Mouse (Mus musculus) spleen, postnatal 14 days (tissue): ENCODE results near the gene Hmgn3.
"Not testable (repeated sequence)": the region's sequence is repeated elsewhere in the genome, so short reads cannot be mapped to it uniquely, and the experiment has no call there.

Source experiments
- DNase-seq, 2 experiments: peaks; one replicate each; pipeline ENCODE4 v3.0.0; 2021 to 2022; ENCODE audit warnings: low spot score in 2 of 2

Hmgn3 gene

DNA sequence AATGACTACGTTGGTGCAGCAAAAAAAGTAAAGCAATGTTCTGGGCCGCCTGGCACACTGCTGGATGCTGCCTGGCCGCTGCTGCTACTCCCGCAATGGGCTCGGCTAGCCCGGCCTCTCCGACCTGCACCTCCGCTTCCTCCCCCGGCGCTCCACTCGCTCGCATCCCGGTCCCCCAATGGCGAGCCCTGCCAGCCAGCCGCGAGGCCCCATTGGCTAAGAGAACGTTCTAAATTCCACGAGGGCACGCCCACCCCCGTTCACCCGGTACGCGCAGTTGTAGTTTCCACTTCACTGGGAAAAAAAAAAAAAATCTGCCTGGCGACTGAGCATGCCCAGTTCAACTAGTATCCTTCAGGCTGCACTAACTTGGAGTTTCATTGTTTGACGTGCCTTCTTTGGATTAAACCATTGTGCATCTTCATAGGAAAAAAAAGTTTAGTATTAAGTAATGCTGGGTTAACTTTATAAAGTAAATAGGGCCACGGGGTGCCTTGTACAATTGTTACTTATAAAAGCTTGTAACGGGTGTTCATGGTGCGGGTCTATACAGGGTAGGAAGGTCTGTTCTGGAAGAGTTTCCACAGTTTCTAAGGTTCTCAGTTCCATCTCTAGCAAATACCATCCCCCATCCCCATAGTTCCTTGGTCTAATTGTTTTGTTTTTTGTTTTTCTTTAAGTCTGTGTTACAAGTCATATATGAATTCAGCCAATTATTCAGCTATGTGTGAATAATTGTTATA lies at the start of gene Hmgn3:
TSS of gene Hmgn3 (minus strand) at position 240 of the 743 bp plus-strand sequence.
- peak; percentile 33 to 41 for DNase-seq

- no peak for DNase-seq
These were observed 49.3 kb upstream of the Hmgn3 start for GRCm38 (mm10) chr9:83195765-83196164.

- DNase-seq = no peak
These were observed 48.5 kb upstream of the Hmgn3 start for GRCm38 (mm10) chr9:83195007-83195406.

DNA sequence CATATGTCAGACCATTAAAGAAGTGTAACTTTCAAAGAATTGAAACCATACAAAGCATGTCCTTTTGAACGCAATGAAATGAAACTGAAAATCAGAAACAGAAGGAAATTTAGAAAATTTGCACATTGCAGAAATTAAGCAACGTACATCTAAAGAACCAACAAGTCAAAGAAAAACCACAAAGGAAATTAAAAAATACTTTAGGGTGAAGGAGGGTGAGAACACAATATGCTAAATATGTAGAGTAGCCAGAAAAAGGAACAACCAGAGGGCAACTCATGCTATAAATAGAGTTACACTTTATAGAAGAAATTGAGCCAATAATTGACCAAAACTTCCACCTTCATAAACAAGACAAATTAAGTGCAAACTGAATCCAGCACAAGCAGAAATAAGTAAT lies 41.3 kb upstream of the Hmgn3 start:
- DNase-seq = no peak

DNA sequence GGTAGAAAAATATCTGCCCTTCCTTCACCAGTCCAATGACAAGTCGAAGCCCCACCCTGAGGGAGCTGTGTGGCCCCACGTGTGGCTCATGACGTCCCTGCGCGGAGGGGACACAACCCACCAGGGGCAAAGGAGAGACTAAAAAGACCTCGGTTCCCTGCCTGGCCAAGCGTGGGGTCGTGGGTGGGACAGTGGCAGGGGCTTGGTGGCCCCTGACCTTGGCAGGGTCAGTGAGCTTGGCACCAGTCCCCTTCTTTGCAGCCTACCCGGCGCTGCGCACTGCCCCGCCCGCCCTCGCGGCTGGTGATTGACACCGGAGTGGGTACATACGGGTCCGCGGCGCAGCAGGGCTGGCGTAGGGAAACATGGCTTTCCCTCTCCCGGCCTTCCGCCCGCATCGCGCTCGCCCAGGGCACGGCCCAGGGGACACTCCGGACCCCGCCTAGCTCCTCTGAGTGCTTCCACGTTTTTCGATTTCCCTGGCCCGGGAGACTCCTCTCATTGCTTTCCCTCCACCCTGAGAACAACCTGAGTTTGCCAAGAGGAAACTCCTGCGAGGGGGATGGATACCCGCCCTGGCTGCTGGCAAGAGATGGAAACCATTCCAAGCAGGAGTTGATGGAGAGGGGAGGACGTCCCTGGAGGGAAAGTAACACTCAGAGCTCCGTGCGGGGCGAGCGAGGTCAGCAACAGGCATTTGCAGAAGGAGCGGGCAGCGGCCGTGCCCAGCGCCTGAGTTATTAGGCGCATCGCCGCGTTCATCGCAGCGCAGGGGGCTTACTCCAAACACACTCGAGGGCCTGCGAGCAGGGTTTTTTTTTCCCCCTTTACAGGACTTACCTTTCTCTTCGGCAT lies 667 bp downstream of the Hmgn3 start:
- peak in 1 of 2 experiments; percentile 2 for DNase-seq

DNA sequence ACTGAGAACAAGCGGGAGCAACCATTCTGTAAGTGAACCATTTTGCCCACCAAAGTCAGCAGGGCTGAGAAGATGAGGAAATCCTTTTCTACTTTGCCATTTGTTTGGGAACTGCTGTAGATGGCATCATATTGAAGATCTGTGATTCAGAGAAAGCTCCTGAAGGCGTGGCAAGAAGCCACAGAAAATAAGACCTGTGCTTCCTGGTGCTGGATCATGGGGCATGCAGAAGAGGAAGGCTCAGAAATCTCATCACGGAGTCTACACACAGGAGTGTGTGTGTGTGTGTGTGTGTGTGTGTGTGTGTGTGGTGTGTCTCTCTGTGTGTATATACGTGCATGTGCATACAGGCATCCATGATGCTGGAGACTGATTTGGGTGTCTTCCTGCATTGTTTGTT lies 16.7 kb downstream of the Hmgn3 start:
- DNase-seq = no peak

GRCm38 (mm10) chr9:83127840-83128239 lies 18.6 kb downstream of the Hmgn3 start:
- no peak for DNase-seq

DNA sequence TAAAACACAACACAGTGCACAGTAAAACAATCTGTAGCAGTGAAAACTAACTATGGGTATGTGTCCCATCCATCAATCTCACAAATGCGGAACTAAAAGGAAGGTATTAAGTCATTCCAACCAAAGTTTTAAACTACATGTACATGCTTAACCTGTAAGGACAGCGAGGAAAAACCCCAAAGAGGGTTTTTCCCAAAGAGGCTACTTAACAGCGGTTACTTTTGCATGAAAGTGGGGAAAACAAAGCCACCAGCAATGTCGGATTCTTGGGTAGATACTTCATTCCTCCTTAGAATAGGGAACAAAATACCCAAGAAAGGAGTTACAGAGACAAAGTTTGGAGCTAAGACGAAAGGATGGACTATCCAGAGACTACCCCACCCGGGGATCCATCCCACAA lies 20.0 kb downstream of the Hmgn3 start:
- DNase-seq = not testable (repeated sequence)

- no peak for DNase-seq
These were observed 27.3 kb downstream of the Hmgn3 start for GRCm38 (mm10) chr9:83119211-83119610.

DNA sequence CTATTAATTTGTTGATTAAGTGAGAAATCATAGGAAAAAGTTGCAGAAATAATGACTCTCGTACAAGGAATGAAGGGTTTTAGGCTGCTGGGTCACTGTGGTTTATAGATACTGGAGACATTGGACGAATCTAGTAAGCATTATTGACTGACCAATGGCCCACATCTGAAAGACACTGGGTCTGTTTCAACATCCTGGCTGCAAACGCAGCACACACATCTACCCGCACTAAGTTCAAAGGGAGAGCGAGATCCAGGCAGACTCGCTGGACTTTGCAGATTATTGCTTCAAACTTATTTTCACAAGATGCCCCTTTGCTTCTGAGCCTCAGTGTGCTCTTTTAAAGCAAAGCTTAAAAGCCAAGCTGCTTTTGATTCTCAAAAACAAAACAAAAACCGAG lies 29.0 kb downstream of the Hmgn3 start:
- DNase-seq = no peak

DNA sequence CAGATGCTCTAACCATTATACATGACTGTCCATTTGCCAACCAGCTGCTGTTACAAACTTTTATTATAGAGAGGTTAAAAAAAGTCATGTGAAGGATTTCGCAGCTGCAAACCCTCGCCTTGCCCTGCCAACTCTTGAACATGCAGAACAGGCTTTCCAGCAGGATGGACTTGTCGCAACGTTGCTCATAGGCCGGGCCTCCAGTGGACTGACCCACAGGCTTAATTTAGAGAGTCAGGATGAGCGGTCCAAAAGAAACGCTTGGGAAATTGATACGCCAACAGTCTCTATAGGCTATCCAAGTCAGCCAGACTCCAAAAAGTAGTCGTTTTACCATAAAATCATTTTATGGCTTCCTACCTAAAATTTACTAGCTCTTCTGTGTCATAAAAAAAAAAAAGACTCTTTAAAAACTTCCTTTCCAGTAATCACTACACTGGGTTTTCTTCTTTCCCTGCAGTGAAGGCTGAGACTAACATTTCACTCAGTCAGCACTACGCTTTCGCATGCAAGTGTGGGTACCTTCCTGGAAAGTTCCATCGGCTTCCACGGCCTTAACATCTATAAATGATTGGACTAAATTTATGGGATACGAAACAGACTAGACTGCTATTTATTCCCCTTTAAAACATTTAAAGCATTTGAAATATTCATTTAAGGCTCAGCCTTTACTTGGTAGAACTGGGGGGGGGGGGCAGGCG lies 29.6 kb downstream of the Hmgn3 start:
- no peak for DNase-seq

DNA sequence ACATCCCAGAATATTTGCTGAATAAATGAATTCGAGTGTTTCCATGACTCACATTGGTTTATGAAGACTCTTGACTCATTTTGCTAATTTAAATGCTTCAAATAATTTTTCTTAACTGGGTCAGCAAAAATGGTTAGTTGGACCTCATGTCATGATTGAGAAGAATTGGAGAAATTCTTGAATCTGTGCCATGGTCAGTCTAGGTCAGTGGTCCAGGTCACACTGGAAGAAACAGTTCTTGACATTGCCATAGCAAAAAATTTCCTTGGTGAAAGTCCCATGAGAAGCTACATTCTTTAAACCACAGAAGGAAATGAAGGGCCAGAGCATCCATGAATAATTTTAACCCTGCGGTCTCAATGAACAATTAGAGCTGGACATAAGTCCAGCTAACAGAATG lies 30.8 kb downstream of the Hmgn3 start:
- no peak for DNase-seq

- no peak for DNase-seq
These were observed 32.7 kb downstream of the Hmgn3 start for GRCm38 (mm10) chr9:83113800-83114217.

GRCm38 (mm10) chr9:83112305-83112768 lies 34.1 kb downstream of the Hmgn3 start:
- no peak for DNase-seq

DNA sequence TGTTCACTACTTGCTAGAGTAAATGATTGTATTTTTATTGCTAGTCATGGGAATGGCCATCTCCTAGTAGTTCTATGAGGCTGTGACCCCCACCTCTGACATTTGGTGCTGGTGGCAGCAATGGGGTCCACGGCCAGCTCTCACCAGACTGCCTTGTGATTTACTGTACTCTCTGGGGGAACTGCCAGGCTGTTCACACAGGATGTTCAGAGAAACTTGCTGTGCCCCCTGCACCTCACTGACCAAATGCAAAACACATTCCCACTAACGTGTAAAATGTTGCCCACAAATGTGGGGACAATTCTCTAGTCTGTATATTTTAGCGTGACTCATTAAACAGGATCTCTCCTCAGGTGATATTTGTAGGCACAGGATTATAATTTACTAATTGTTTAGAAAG lies 34.7 kb downstream of the Hmgn3 start:
- no peak for DNase-seq

- DNase-seq = no peak
These were observed 35.3 kb downstream of the Hmgn3 start for GRCm38 (mm10) chr9:83111117-83111686.

- no peak for DNase-seq
These were observed 35.9 kb downstream of the Hmgn3 start for GRCm38 (mm10) chr9:83110406-83111116.

- no peak for DNase-seq
These were observed 36.8 kb downstream of the Hmgn3 start for GRCm38 (mm10) chr9:83109705-83110104.

GRCm38 (mm10) chr9:83108821-83109220 lies 37.7 kb downstream of the Hmgn3 start:
- DNase-seq = no peak

GRCm38 (mm10) chr9:83103785-83104184 lies 42.7 kb downstream of the Hmgn3 start:
- DNase-seq = no peak

DNA sequence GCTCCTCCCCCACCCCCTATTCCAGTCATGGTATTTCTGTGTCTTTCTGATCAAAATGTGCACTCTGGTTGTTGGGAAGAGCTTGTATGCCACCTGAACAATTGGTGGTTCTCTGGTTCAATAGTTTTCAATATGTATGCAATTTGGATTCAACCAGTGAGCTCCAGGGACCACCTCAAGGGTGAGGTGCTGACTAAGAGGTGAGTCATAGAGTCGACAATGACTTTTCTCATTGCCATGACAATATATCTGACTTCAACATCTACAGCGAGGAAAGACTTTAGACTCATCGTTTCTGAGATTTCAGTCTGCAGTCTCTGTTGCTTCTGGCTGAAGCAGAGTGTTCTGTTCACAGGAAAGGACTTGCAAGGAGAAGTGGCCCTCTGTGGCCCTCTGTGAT lies 44.8 kb downstream of the Hmgn3 start:
- no peak for DNase-seq
